Mouse (Mus musculus): ENCODE results near the gene Gm11060. TPM values are rescaled to one million over a fixed set of nuclear protein-coding genes. Genes with fewer than 3 reads are reported as not detected.

Gene Gm11060
- total and polyA plus RNA-seq, 3 experiments = not detected

GRCm38 (mm10) chr2:105090991-105091390 is 827 bp upstream of the Gm11060 start:
- Histone ChIP-seq H3K36me3 (replicated peaks in 1 of 2; ENCODE audit: control insufficient read depth in 1 of 2, insufficient read depth in 1 of 2, low read length in 1 of 2) (no peaks in the 10 kb centered on the region), H3K79me2 (replicated peaks; ENCODE audit: control insufficient read depth, extremely low read depth, insufficient read depth, poor library complexity, severe bottlenecking) (no peaks in the 10 kb centered on the region), H3K27me3 (replicated peaks) (no peaks in the 10 kb centered on the region), H3K4me1 (ENCODE audit: control insufficient read depth in 1 of 2, insufficient read depth in 2 of 2) (peaks cover 0 to 6% of the 10 kb centered on the region in 2 experiments; a peak in 3 of 4 replicates), H3K4me3 (replicated peaks in 1 of 3; ENCODE audit: low read depth in 2 of 3, low read length in 2 of 3, poor library complexity in 1 of 3) (no peak overlapping the region), H3K27ac (ENCODE audit: insufficient read depth, low read depth) (no peak overlapping the region), H3K4me2 (ENCODE audit: insufficient read depth, low read depth, poor library complexity, severe bottlenecking) (no peak overlapping the region), H3K9me3 (replicated peaks; ENCODE audit: low read length) (no peaks in the 10 kb centered on the region), H3K9ac (ENCODE audit: insufficient read depth, low read depth) (no peak overlapping the region)
- dilution Hi-C loops (cut with MboI; ENCODE audit: extremely low pct_ligation_motif_present, extremely low pct_unique_long_range_greater_than_20kb, low sequenced_read_pairs) (no loop called here), in situ Hi-C loops (cut with MboI; ENCODE audit: low pct_ligation_motif_present, low pct_unique_long_range_greater_than_20kb, low sequenced_read_pairs) (no loop called here)
- TF ChIP-seq NELFE (IDR thresholded peaks at IDR 0.05; ENCODE audit: low read depth, low read length) (no peak), TBP (conservative IDR thresholded peaks at IDR 0.05; ENCODE audit: low read depth, low read length) (no peak), ZKSCAN1 (IDR thresholded peaks at IDR 0.05; ENCODE audit: borderline replicate concordance, low read depth, low read length) (no peak), CTCF (conservative IDR thresholded peaks at IDR 0.05 in 1 of 2, IDR thresholded peaks at IDR 0.05 in 1 of 2; ENCODE audit: low read depth in 2 of 2, low read length in 2 of 2) (no peak)
- no peak for DNase-seq (ENCODE audit: extremely low read depth)

- Histone ChIP-seq H3K4me3 (replicated peaks in 1 of 3; ENCODE audit: low read depth in 2 of 3, low read length in 2 of 3, poor library complexity in 1 of 3) (no peak overlapping the region), H3K4me2 (ENCODE audit: insufficient read depth, low read depth, poor library complexity, severe bottlenecking) (no peak overlapping the region), H3K4me1 (ENCODE audit: control insufficient read depth in 1 of 2, insufficient read depth in 2 of 2) (peaks cover 0 to 6% of the 10 kb centered on the region in 2 experiments; a peak in 3 of 4 replicates), H3K9me3 (replicated peaks; ENCODE audit: low read length) (no peaks in the 10 kb centered on the region), H3K9ac (ENCODE audit: insufficient read depth, low read depth) (no peak overlapping the region), H3K79me2 (replicated peaks; ENCODE audit: control insufficient read depth, extremely low read depth, insufficient read depth, poor library complexity, severe bottlenecking) (no peaks in the 10 kb centered on the region), H3K27ac (ENCODE audit: insufficient read depth, low read depth) (no peak overlapping the region), H3K27me3 (replicated peaks) (no peaks in the 10 kb centered on the region), H3K36me3 (replicated peaks in 1 of 2; ENCODE audit: control insufficient read depth in 1 of 2, insufficient read depth in 1 of 2, low read length in 1 of 2) (no peaks in the 10 kb centered on the region)
- dilution Hi-C loops (cut with MboI; ENCODE audit: extremely low pct_ligation_motif_present, extremely low pct_unique_long_range_greater_than_20kb, low sequenced_read_pairs) (no loop called here), in situ Hi-C loops (cut with MboI; ENCODE audit: low pct_ligation_motif_present, low pct_unique_long_range_greater_than_20kb, low sequenced_read_pairs) (no loop called here)
- TF ChIP-seq ELF1 (IDR thresholded peaks at IDR 0.05; ENCODE audit: low read depth, low read length) (no peak), JUN (IDR thresholded peaks at IDR 0.05; ENCODE audit: insufficient read depth, low read depth, low read length) (no peak), POLR2AphosphoS2 (IDR thresholded peaks at IDR 0.05; ENCODE audit: low read depth, low read length) (no peak), SIN3A (IDR thresholded peaks at IDR 0.05; ENCODE audit: low read length) (no peak), CHD2 (IDR thresholded peaks at IDR 0.05; ENCODE audit: low read length) (no peak), ZKSCAN1 (IDR thresholded peaks at IDR 0.05; ENCODE audit: borderline replicate concordance, low read depth, low read length) (no peak), ZNF384 (IDR thresholded peaks at IDR 0.05; ENCODE audit: low read depth, low read length) (no peak), NELFE (IDR thresholded peaks at IDR 0.05; ENCODE audit: low read depth, low read length) (no peak), ETS1 (conservative IDR thresholded peaks at IDR 0.05; ENCODE audit: low read depth, low read length) (no peak), GABPA (IDR thresholded peaks at IDR 0.05; ENCODE audit: insufficient replicate concordance, low read depth, low read length) (no peak), MXI1 (IDR thresholded peaks at IDR 0.05; ENCODE audit: low read depth, low read length) (no peak), MYC (IDR thresholded peaks at IDR 0.05; ENCODE audit: low read depth, low read length) (no peak), E2F4 (IDR thresholded peaks at IDR 0.05; ENCODE audit: insufficient replicate concordance, low read depth, low read length) (no peak), NRF1 (IDR thresholded peaks at IDR 0.05; ENCODE audit: low read depth, low read length) (no peak), JUND (conservative IDR thresholded peaks at IDR 0.05; ENCODE audit: low read depth, low read length) (no peak), KAT2A (IDR thresholded peaks at IDR 0.05; ENCODE audit: insufficient replicate concordance, low read length) (no peak), MAFK (IDR thresholded peaks at IDR 0.05; ENCODE audit: insufficient replicate concordance, low read length) (no peak), SMC3 (IDR thresholded peaks at IDR 0.05; ENCODE audit: low read depth, low read length) (no peak), EP300 (IDR thresholded peaks at IDR 0.05; ENCODE audit: low read length) (no peak), MAZ (IDR thresholded peaks at IDR 0.05; ENCODE audit: low read depth, low read length) (no peak)
- DNase-seq (ENCODE audit: extremely low read depth) = no peak
Observed at GRCm38 (mm10) chr2:105097294-105097953, 5.6 kb downstream of the Gm11060 start.

Measured in CH12.LX (cell line).